Mouse (Mus musculus) central nervous system, embryonic 18 days (tissue): Measurements from ENCODE around the gene Cdt1. TPM values are rescaled to one million over a fixed set of nuclear protein-coding genes. Genes with fewer than 3 reads are reported as not detected.

Experiments used
- polyA plus RNA-seq: library from polyadenylated mRNA; depleted of rRNA; stranded (reverse); fragments of >200 nt; gene quantifications from 2 replicates; pipeline ENCODE4 v1.2.3, GENCODE M21; 2012; rRNA removed

Gene Cdt1
- polyA plus RNA-seq = 10.5 and 11.4 TPM in 2 replicates

DNA sequence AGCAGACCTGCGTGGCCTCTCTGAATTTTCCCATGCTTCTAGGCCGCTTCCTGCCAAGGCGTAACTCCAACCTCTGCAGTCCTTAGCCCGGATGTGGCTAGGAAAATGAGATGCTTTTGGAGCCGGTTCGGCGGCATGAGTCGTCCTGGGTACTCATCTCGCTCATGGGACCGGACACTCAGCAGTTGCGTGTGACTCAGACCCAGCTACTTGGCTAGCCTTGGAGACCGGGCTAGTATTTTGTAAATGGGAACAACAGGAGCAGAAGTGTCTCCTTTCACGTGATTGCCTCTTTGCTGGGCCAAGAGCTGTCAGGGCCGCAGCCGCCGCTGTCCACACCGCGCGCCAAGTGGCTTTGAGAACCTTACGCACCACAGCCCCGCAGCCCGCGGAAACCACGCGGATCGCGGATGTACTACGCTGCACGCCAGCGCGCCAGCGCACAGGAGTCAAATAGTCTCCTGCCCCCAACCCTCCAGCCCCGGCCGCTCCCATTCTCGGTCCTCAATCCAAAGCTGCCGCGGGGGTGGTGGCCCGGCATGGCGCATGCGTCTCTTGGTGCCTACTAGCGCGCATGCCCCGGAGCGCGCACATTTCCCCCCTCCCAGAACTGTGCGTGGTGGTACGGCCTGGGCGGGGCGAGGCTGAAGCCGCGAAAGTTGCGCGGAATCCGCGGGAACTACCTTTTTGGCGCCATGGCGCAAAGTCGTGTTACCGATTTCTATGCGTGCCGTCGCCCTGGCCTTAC is at the start of gene Cdt1:
Gene Cdt1, plus strand, starts transcription at position 655 of the 748 bp plus-strand sequence.

DNA sequence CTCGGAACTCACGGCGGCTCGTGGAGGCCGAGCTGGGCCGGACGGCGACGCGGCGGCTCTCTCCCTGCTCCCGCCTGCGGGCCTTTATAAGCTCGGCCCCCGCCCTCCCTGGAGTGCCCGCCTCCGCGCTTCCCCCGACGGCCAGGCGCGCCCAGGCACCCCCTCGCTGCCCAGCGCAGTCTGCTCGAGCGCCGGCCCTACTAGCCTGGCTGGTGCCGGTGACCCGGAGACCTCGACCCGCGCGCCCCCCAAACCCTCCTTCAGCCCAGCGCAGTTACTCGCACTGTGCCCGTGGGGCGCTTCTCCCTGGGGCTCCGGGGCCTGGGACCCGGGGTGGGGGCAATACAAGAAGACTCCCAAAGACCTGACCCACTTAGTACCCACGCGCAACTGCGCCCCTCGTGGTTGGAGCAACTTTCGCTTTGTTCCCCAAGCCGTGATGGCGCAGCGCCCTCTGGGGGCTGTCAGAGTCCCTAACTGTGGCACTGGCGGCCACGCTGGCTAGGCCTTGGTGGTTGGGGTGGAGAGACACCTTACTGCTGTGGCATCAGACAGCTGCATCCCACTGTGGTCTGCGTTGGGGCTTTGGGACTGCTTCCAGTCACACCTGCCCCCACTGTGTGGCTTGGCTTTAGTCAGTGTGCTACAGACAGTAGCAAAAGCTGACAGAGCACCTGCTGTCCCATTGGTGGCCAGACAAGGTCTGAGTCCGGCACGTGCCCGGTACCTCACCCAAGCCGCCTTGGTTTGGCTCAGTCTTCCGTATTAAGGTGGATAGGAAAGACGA is 16.4 kb upstream of the Cdt1 start, which contains the start of gene Piezo1:
Gene Piezo1, minus strand, starts transcription at position 65 of the 787 bp plus-strand sequence.

DNA sequence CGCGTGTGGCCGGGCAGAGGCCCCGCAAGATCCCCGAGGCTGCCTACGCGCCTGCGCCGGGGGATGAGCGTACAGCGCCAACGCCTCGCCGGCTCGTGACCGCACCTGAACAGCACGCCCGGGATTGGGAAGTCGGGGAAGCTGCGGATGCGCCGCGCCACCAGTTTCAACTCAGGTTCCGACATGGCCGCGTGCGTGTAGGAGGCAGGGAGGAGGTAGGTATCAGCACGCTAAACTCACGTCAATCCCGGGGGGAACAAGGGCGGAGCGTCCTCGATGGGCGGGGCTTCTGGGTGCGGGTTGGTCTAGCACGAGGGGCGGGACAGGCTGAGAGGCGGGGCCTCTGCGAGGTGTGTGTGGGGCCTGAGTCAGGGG is 8.8 kb downstream of the Cdt1 start, which contains the start of gene Aprt:
Gene Aprt, minus strand, starts transcription at position 262 of the 375 bp plus-strand sequence.

DNA sequence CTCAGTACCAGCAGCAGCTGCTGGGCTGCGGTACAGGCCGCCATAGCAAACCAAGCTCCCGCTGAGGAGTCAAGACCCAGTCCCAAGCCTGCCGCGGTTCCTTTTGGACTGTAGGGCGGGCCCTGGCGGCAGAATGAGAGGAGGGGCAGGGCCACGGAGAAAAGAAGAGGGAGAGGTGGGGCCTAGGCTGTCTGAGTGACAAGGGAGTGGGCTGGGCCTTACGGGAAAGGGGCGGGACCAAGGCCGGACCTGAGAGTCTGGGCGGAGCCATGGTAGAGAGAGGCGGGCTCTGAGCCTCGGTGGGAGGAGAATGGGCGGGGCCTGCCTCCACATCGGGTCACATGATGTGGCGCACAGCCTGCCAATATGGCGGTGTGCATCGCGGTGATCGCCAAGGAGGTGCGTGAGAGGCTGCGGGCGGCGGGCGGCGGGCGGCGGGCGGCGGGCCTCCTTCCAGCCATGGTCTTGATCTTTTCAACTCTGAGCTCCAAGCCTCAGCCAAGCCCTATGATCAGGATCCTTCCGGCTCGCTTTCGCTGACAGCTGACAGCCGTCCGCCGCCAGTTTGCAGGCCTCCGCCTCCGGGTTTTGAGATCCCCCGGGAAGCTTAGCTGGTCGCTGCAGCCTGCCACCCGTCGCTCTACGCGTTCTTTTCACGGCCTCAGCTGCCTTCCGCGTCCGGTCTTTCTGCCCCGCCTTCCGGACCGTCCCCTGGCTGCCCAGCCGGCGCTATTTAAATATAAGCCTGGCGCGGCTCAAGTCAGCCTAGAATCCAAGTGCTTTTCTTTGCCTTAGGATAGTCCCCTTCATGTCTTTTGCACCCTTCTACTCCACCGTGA is 43.7 kb downstream of the Cdt1 start, which contains the start of the genes Galns and Trappc2l:
Gene Galns, minus strand, starts transcription at position 169 of the 839 bp plus-strand sequence.
Gene Trappc2l, plus strand, starts transcription at position 346 of the 839 bp plus-strand sequence.

DNA sequence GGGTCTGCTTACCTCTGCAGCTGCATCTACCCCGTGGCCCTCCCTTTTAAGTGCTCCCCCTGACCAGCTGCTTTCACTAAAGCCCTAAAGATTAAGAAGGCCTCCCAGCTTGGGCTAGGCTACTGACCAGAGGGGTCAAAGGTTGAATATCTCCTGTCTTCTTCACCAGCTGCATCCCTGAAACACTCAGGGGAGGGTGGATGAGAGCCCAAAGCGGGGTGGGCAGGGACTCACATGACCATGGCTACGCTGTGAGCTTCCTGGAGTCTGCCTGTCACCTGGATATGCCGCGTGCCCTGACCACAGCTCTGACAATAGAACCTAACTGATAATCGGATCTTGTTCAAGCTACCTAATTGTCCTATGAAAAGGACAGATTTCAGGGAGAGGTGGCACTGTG is 54.9 kb downstream of the Cdt1 start, which contains the start of gene Pabpn1l:
Gene Pabpn1l, minus strand, starts transcription at position 13 of the 400 bp plus-strand sequence.

Other genes with a start within 250 kb of the Cdt1 start
- gene Trhr2, start 207.3 kb upstream of the Cdt1 start, polyA plus RNA-seq = 0.66 and 0.67 TPM in 2 replicates
- gene Zc3h18, start 191.4 kb upstream of the Cdt1 start, polyA plus RNA-seq = 34.3 and 36.5 TPM in 2 replicates
- 0.44 and 0.49 TPM in 2 replicates for gene Il17c, start 146.0 kb upstream of the Cdt1 start, polyA plus RNA-seq
- gene Cyba, start 135.1 kb upstream of the Cdt1 start, polyA plus RNA-seq = 16.3 and 19.0 TPM in 2 replicates
- 94.1 and 97.0 TPM in 2 replicates for gene Mvd, start 124.6 kb upstream of the Cdt1 start, polyA plus RNA-seq
- 0.25 TPM in 1 of 2 replicates, not detected in the other for gene Snai3, start 107.3 kb upstream of the Cdt1 start, polyA plus RNA-seq
- gene Rnf166, start 92.0 kb upstream of the Cdt1 start, polyA plus RNA-seq = 48.6 TPM in 2 replicates
- gene Ctu2, start 91.9 kb upstream of the Cdt1 start, polyA plus RNA-seq = 94.0 and 94.5 TPM in 2 replicates
- gene Piezo1, start 16.7 kb upstream of the Cdt1 start, polyA plus RNA-seq = 16.1 and 19.0 TPM in 2 replicates
- gene Aprt, start 8.9 kb downstream of the Cdt1 start, polyA plus RNA-seq = 117 and 121 TPM in 2 replicates
- 8.0 and 8.2 TPM in 2 replicates for gene Galns, start 43.4 kb downstream of the Cdt1 start, polyA plus RNA-seq
- 161 and 186 TPM in 2 replicates for gene Trappc2l, start 43.6 kb downstream of the Cdt1 start, polyA plus RNA-seq
- gene Pabpn1l, start 54.7 kb downstream of the Cdt1 start, polyA plus RNA-seq = not detected in 2 replicates
- gene Cbfa2t3, start 131.1 kb downstream of the Cdt1 start, polyA plus RNA-seq = 6.3 and 8.0 TPM in 2 replicates
- 16.7 and 17.2 TPM in 2 replicates for gene Acsf3, start 207.5 kb downstream of the Cdt1 start, polyA plus RNA-seq